Mouse (Mus musculus) lung, embryonic 15.5 days (tissue): ENCODE data around the gene Gm9999. TPM values are rescaled to one million over a fixed set of nuclear protein-coding genes. Genes with fewer than 3 reads are reported as not detected.
"Not testable (repeated sequence)": the region's sequence is repeated elsewhere in the genome, so short reads cannot be mapped to it uniquely, and the experiment has no call there.

Experiments
- ATAC-seq: fragments of 200-750 bp; cut with Nextera tagmentation; 2 replicates; pipeline ENCODE4 v1.8.0; 2017; ENCODE audit warnings: moderate number of reproducible peaks, borderline replicate concordance; ENCODE audit not compliant: low FRiP score, low TSS enrichment; ENCODE audit errors: extremely low read depth
- H3K27ac ChIP-seq: fragments of 300-500 bp; sonication (generic); 2 replicates; pipeline ENCODE4 v1.5.1; 2015; ENCODE audit warnings: moderate library complexity, mild to moderate bottlenecking, inconsistent platforms
- H3K27me3 ChIP-seq: fragments of 300-500 bp; sonication (generic); 2 replicates; pipeline ENCODE4 v1.6.1; 2015; ENCODE audit warnings: inconsistent platforms
- H3K36me3 ChIP-seq: fragments of 300-500 bp; sonication (generic); 2 replicates; pipeline ENCODE4 v1.6.1; 2015; ENCODE audit warnings: inconsistent platforms
- H3K4me1 ChIP-seq: fragments of 300-500 bp; sonication (generic); 2 replicates; pipeline ENCODE4 v1.6.1; 2015; ENCODE audit warnings: inconsistent platforms
- H3K4me2 ChIP-seq: fragments of 300-500 bp; sonication (generic); 2 replicates; pipeline ENCODE4 v1.6.1; 2015; ENCODE audit warnings: inconsistent platforms, mild to moderate bottlenecking, moderate library complexity
- H3K4me3 ChIP-seq: fragments of 300-500 bp; sonication (generic); 2 replicates; pipeline ENCODE4 v1.5.1; 2015; ENCODE audit warnings: mild to moderate bottlenecking, inconsistent platforms
- H3K9ac ChIP-seq: fragments of 300-500 bp; sonication (generic); 2 replicates; pipeline ENCODE4 v1.6.1; 2015; ENCODE audit warnings: inconsistent platforms
- H3K9me3 ChIP-seq: fragments of 300-500 bp; sonication (generic); 2 replicates; pipeline ENCODE4 v1.6.1; 2016; ENCODE audit warnings: inconsistent platforms
- WGBS: fragments of 180-500 bp; shearing (Covaris S2); methylation state at CpG from one replicate; pipeline ENCODE4 v1.1.7; 2015; 5-methylcytosine and 5-hydroxymethylcytosine counted together
- polyA plus RNA-seq: library from polyadenylated mRNA; unstranded; fragments of >200 nt; fragmentation: Nextera tagmentation; extraction: Ambion mirVana; gene quantifications from 2 replicates; pipeline ENCODE4 v1.2.1, GENCODE M21; 2015

Gm9999 gene
- polyA plus RNA-seq, 1 experiment from 2014 or later = not detected

DNA sequence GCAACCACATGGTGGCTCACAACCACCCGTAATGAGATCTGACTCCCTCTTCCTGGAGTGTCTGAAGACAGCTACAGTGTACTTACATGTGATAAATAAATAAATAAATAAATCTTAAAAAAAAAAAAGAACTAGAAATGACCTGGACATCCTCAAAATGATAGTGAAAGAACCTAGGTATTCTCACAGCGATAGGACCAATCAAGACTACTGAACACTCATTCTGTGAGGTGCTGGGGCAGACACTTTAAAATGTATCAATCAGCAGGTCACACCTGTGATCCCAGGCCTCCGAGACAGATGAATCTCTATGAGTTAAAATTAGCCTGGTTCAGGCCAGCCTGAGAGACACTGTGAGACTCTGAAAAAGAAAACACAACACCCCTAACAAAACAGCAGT is 33.2 kb downstream of the Gm9999 start:
- no peak overlapping the region for H3K4me3 ChIP-seq
- no peaks in the 10 kb centered on the region for H3K9me3 ChIP-seq
- no peak overlapping the region for H3K27ac ChIP-seq
- peaks cover 40% of the 10 kb centered on the region for H3K4me1 ChIP-seq
- no peak overlapping the region for H3K9ac ChIP-seq
- H3K4me2 ChIP-seq = no peak overlapping the region
- WGBS = 77% methylated on average over 3 of the region's 3 CpGs
- H3K36me3 ChIP-seq = no peaks in the 10 kb centered on the region
- no peak for ATAC-seq
- H3K27me3 ChIP-seq = no peaks in the 10 kb centered on the region

DNA sequence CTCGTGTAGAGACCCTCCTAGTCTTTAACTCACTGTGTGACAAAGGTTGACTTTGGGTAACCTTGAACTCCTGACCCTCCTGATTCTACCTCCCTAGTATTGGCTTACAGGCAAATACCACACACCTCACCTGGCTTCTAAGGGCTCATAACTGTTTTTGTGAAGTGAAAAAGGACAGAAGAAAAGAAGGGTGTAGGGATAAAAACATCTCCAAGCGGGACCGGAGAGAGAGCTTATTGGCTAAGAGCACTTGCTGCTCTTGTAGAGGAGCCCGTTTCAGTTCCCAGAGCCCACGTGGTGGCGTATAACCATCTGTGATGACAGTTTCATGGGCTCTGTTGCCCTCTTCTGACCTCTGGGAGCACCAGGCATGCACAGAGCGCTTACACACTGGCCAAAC is 33.8 kb downstream of the Gm9999 start:
- H3K4me2 ChIP-seq = no peak overlapping the region
- no peaks in the 10 kb centered on the region for H3K36me3 ChIP-seq
- H3K27ac ChIP-seq = no peak overlapping the region
- no peak overlapping the region for H3K9ac ChIP-seq
- WGBS = 67% methylated on average over 7 of the region's 7 CpGs
- H3K4me3 ChIP-seq = no peak overlapping the region
- no peak for ATAC-seq
- no peaks in the 10 kb centered on the region for H3K27me3 ChIP-seq
- peaks cover 40% of the 10 kb centered on the region for H3K4me1 ChIP-seq
- no peaks in the 10 kb centered on the region for H3K9me3 ChIP-seq

DNA sequence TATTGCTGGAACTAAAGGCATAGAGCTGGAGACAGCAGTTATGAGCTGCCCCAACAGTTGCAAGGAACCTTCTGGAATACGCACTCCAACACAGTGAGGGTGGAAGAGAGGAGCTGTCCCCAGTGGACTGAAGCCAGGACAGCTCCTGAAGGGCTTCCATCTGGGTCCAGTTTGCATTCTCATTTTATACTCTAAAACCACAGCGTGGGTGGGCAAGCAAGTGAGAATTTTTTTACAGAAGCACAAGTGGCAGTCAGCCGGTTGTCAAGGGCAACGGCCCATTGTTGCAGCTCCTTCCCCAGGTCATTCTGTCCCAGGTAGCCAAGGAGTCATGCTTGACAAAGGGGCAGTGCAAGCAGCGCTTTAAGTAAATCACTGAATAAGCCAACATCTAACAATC is 36.3 kb downstream of the Gm9999 start:
- 49% methylated on average over 5 of the region's 5 CpGs for WGBS
- Histone ChIP-seq H3K27me3 (no peaks in the 10 kb centered on the region), H3K27ac (peak overlapping the region; percentile 3; the same call in 1 of the 2 replicates), H3K9me3 (no peaks in the 10 kb centered on the region), H3K4me3 (no peak overlapping the region), H3K4me1 (peaks cover 37% of the 10 kb centered on the region), H3K4me2 (no peak overlapping the region), H3K9ac (no peak overlapping the region), H3K36me3 (no peaks in the 10 kb centered on the region)
- no peak for ATAC-seq

DNA sequence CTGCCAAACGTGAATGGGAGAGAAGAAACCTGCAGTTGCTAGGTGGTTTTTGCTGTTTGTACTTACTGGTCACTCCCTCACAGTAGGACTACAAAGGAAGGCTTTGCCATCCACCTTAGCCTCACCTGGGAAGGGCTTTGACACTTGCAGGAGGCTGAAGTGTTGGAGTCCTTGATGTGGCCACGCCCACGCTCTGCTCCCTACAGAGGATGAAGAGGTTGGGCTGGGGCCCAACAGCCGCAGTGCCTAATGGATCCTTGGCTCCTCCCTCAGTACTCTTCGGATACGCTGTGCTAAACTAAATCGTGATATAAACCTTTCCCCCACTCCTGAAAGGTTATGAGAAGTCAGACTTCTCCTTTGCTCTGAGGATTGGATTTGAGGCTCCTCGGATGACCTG is 37.6 kb downstream of the Gm9999 start:
- 5% methylated on average over 8 of the region's 8 CpGs for WGBS
- peak; percentile 67; the same call in 1 of the 2 replicates for ATAC-seq
- peak overlapping the region; percentile 29; the same call in 1 of the 2 replicates for H3K9ac ChIP-seq
- peak overlapping the region; percentile 30 for H3K4me3 ChIP-seq
- peaks cover 27% of the 10 kb centered on the region for H3K4me1 ChIP-seq
- no peak overlapping the region for H3K27ac ChIP-seq
- H3K4me2 ChIP-seq = peak overlapping the region; percentile 54
- no peaks in the 10 kb centered on the region for H3K27me3 ChIP-seq
- no peaks in the 10 kb centered on the region for H3K9me3 ChIP-seq
- no peaks in the 10 kb centered on the region for H3K36me3 ChIP-seq

DNA sequence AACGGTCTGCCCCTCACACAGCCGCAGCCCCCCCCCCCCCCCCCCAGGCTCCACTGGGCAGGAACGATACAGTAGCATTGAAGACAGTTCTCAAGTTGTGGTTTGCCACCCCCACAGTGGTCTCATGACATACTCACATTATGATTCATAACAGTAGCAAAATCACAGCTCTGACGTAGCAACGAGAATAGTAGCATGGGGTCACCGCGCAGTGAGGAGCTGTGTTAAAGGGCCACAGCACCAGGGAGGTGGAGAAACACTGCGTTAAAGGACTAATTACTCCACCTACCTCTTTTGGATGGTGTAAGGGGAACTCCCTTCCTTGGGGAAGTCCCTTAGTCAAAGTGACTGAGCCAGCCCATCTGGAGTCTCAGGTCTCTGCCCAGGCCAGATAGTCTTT is 39.1 kb downstream of the Gm9999 start:
- Histone ChIP-seq H3K27me3 (no peaks in the 10 kb centered on the region), H3K4me1 (peaks cover 27% of the 10 kb centered on the region), H3K9ac (no peak overlapping the region), H3K4me2 (no peak overlapping the region), H3K27ac (no peak overlapping the region), H3K36me3 (no peaks in the 10 kb centered on the region), H3K4me3 (no peak overlapping the region), H3K9me3 (no peaks in the 10 kb centered on the region)
- no peak for ATAC-seq
- 54% methylated on average over 8 of the region's 8 CpGs for WGBS

DNA sequence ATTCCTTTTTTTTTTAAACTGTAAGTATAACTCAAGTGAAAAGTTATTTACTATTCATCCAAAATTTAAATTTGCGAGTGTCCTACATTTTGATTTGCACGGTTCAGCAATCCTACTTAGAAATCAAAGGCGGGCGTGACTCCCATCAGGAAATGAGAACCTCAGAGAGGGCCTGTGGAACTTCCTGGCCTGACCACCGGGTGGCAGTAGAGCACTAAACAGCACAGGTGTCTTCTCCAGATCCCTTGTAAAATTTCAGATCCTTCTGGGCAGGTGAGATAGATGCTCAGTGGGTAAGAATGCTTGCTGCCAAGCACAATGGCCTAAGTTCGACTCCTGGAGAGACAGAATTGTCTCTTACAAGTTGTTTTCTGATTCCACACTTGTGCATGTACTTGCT is 40.1 kb downstream of the Gm9999 start:
- H3K4me1 ChIP-seq = peaks cover 27% of the 10 kb centered on the region
- H3K9ac ChIP-seq = no peak overlapping the region
- no peak overlapping the region for H3K4me3 ChIP-seq
- H3K27me3 ChIP-seq = no peaks in the 10 kb centered on the region
- WGBS = 12% methylated on average over 6 of the region's 6 CpGs
- H3K36me3 ChIP-seq = no peaks in the 10 kb centered on the region
- no peak overlapping the region for H3K4me2 ChIP-seq
- no peak for ATAC-seq
- no peaks in the 10 kb centered on the region for H3K9me3 ChIP-seq
- no peak overlapping the region for H3K27ac ChIP-seq

DNA sequence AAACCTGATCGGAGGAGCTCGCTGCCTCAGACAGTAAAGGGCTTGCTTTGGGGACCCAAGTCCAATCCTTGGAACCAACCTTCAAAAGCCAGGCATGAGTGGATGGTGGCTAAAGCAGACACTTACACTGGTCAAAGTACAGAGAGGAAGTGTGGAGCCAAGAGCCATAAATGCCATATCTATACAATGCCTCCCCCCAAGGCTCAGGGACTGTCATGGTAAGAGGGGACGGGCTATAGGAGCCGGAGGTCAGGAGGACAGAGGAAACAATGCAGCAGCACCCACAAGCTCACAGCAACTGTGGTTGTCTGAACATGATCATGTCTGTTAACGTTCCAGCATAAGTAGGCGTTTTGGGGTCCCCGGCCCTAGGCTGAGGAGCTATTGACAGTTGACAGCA is 41.1 kb downstream of the Gm9999 start:
- no peak overlapping the region for H3K4me2 ChIP-seq
- peaks cover 23% of the 10 kb centered on the region for H3K4me1 ChIP-seq
- no peak overlapping the region for H3K27ac ChIP-seq
- H3K36me3 ChIP-seq = no peaks in the 10 kb centered on the region
- no peak overlapping the region for H3K9ac ChIP-seq
- WGBS = 87% methylated on average over 7 of the region's 7 CpGs
- ATAC-seq = no peak
- H3K9me3 ChIP-seq = no peaks in the 10 kb centered on the region
- H3K27me3 ChIP-seq = no peaks in the 10 kb centered on the region
- H3K4me3 ChIP-seq = no peak overlapping the region

DNA sequence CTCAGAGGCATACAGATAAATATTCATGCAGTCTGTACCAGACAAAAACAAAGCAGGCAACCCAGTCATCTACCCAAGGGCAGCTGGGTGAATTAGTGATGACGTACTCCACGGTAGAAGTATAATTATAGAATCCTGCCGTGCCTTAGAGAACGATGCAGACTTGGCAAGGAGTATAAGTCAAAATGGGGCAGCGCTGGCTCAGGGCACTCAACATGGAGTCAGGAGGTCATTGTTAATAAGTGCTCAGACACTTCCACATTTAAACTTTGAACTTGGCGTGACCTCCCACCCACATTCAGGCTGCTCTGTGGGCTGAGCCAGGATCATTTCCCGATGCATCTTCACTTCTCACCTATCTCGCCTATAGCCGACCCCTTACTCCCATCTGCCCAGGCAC is 42.0 kb downstream of the Gm9999 start:
- ATAC-seq = no peak
- Histone ChIP-seq H3K27ac (no peak overlapping the region), H3K4me2 (no peak overlapping the region), H3K4me3 (no peak overlapping the region), H3K36me3 (no peaks in the 10 kb centered on the region), H3K9ac (no peak overlapping the region), H3K9me3 (no peaks in the 10 kb centered on the region), H3K27me3 (no peaks in the 10 kb centered on the region), H3K4me1 (peaks cover 16% of the 10 kb centered on the region)
- 60% methylated on average over 9 of the region's 9 CpGs for WGBS

DNA sequence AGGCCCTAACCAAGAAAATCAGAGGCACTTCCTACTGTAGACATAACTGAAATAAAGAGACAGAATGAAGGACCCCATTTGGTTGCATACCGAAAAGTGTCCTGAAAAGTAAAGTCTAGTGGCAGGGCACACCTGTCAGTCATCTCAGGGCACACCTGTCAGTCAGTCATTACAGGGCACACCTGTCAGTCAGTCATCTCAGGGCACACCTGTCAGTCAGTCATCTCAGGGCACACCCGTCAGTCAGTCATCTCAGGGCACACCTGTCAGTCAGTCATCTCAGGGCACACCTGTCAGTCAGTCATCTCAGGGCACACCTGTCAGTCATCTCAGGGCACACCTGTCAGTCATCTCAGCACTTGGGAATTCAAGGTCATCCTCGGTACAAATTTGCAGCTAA is 43.5 kb downstream of the Gm9999 start:
- H3K9me3 ChIP-seq, H3K4me1 ChIP-seq, H3K27ac ChIP-seq, H3K4me3 ChIP-seq, H3K9ac ChIP-seq, H3K27me3 ChIP-seq, H3K4me2 ChIP-seq, ATAC-seq, H3K36me3 ChIP-seq: not testable (repeated sequence)
- 81% methylated on average over 3 of the region's 3 CpGs for WGBS

DNA sequence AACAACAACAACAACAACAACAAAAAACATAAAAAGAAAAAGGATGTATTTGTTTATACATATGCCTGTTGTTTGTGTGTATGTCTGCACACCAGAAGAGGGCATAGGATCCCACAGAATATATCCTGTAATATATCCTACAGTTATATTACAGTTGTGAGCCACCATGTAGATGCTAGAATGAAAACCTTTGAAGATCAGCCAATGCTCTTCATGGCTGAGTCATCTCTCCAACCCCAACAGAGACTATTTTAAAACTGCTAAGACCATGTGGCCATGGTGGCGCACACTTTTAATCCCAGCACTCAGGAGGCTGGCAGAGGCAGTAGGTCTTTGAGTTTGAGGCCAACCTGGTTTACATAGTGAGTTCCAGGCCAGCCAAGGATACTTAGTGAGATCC is 44.1 kb downstream of the Gm9999 start:
- H3K4me2 ChIP-seq = no peak overlapping the region
- WGBS = 82% methylated on average over 1 of the region's 1 CpGs
- H3K27ac ChIP-seq = no peak overlapping the region
- H3K4me3 ChIP-seq = no peak overlapping the region
- H3K4me1 ChIP-seq = 0 out of 2 replicates have a peak, but pooled peaks cover 3% of the 10 kb centered on the region
- no peaks in the 10 kb centered on the region for H3K9me3 ChIP-seq
- no peak overlapping the region for H3K9ac ChIP-seq
- no peaks in the 10 kb centered on the region for H3K27me3 ChIP-seq
- ATAC-seq = no peak
- H3K36me3 ChIP-seq = no peaks in the 10 kb centered on the region

DNA sequence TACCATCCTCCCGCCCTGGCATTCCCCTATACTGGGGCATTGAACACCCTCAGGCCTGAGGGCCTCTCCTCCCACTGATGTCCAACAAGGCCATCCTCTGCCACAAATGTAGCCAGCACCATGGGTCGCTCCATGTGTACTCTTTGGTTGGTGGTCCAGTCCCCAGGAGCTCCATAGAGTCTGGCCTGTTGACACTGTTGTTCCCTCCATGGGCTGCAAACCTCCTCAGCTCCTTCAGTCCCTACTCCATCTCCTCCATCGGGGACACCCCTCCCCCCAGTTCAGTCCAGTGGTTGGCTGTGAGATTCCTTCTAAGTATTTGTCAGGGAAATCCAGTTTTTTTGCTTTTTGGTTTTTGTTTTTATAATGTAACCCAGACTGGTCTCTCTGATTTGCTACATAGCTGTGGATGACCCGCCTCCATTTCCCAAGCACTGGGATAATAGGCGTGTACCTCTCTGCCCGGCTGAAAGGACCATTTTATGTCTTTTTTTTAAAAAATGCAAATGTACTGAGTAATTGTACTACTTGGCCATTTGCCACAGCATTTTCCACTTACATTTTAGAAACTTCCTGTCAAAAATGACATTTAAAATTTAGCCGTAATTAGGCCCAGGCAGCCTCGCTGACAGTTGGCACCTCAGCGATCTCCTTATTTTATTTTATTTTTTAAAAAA is 47.3 kb downstream of the Gm9999 start:
- Histone ChIP-seq H3K4me1 (no peaks in the 10 kb centered on the region), H3K4me2 (no peak overlapping the region), H3K9me3 (no peaks in the 10 kb centered on the region), H3K27me3 (no peaks in the 10 kb centered on the region), H3K36me3 (no peaks in the 10 kb centered on the region), H3K4me3 (no peak overlapping the region), H3K9ac (no peak overlapping the region), H3K27ac (no peak overlapping the region)
- ATAC-seq = 0 out of 2 replicates have a peak, but pooled peaks have one; percentile 49
- 70% methylated on average over 9 of the region's 9 CpGs for WGBS

DNA sequence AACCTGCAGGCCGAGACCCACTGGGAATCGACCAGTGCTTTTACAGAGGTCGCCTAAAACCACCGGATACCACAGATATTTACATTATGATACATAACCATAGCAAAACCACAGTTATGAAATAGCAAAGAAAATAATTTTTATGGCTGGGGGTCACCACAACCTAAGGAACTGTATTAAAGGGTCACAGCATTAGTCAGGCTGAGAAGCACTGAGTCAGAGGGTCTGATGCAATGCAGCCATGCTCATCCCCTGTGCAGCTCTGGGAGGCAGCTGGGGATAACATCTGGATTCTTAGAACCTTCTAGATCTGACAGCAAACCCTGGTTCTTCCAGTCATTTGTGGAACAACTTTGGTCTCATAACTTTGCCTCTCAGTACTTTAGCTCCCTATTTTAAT is 48.0 kb downstream of the Gm9999 start:
- ATAC-seq = no peak
- Histone ChIP-seq H3K36me3 (no peaks in the 10 kb centered on the region), H3K4me2 (no peak overlapping the region), H3K27me3 (no peaks in the 10 kb centered on the region), H3K4me3 (no peak overlapping the region), H3K4me1 (no peaks in the 10 kb centered on the region), H3K27ac (no peak overlapping the region), H3K9ac (no peak overlapping the region), H3K9me3 (no peaks in the 10 kb centered on the region)
- WGBS = 59% methylated on average over 4 of the region's 4 CpGs
